Mouse (Mus musculus) hindbrain, embryonic 10.5 days (tissue): ENCODE measurements around the gene Tead4. TPM values are rescaled to one million over a fixed set of nuclear protein-coding genes. Genes with fewer than 3 reads are reported as not detected.
"Not testable (repeated sequence)": the region's sequence is repeated elsewhere in the genome, so short reads cannot be mapped to it uniquely, and the experiment has no call there.

Source experiments
- DNase-seq: peaks from one replicate; pipeline ENCODE4 v3.0.0-alpha.2; 2017; ENCODE audit warnings: low spot score
- H3K27ac ChIP-seq: fragments of 300-500 bp; sonication (generic); 2 replicates; pipeline ENCODE4 v1.5.1; 2016; ENCODE audit warnings: mild to moderate bottlenecking, moderate library complexity
- H3K27me3 ChIP-seq: fragments of 300-500 bp; sonication (generic); 2 replicates; pipeline ENCODE4 v1.6.1; 2016; ENCODE audit warnings: mild to moderate bottlenecking; ENCODE audit not compliant: poor library complexity, insufficient read depth, severe bottlenecking
- H3K36me3 ChIP-seq: fragments of 300-500 bp; sonication (generic); 2 replicates; pipeline ENCODE4 v1.6.1; 2016; ENCODE audit warnings: mild to moderate bottlenecking, moderate library complexity
- H3K4me1 ChIP-seq: fragments of 300-500 bp; sonication (generic); replicated peaks from 2 replicates; pipeline ENCODE4 v1.6.1; 2016; ENCODE audit warnings: mild to moderate bottlenecking
- H3K4me3 ChIP-seq: fragments of 300-500 bp; sonication (generic); 2 replicates; pipeline ENCODE4 v1.5.1; 2016; ENCODE audit warnings: mild to moderate bottlenecking, moderate library complexity
- H3K9me3 ChIP-seq: fragments of 300-500 bp; sonication (generic); 2 replicates; pipeline ENCODE4 v1.6.1; 2016; ENCODE audit warnings: mild to moderate bottlenecking, moderate library complexity
- WGBS: fragments of 180-500 bp; shearing (Covaris S2); methylation state at CpG from one replicate; pipeline ENCODE4 v1.1.7; 2016; 5-methylcytosine and 5-hydroxymethylcytosine counted together
- polyA plus RNA-seq: library from polyadenylated mRNA; unstranded; fragments of >200 nt; fragmentation: Nextera tagmentation; extraction: Ambion mirVana; gene quantifications from 2 replicates; pipeline ENCODE4 v1.2.1, GENCODE M21; 2016

Tead4 gene
- polyA plus RNA-seq, 1 experiment from 2014 or later = 2.5 TPM

DNA sequence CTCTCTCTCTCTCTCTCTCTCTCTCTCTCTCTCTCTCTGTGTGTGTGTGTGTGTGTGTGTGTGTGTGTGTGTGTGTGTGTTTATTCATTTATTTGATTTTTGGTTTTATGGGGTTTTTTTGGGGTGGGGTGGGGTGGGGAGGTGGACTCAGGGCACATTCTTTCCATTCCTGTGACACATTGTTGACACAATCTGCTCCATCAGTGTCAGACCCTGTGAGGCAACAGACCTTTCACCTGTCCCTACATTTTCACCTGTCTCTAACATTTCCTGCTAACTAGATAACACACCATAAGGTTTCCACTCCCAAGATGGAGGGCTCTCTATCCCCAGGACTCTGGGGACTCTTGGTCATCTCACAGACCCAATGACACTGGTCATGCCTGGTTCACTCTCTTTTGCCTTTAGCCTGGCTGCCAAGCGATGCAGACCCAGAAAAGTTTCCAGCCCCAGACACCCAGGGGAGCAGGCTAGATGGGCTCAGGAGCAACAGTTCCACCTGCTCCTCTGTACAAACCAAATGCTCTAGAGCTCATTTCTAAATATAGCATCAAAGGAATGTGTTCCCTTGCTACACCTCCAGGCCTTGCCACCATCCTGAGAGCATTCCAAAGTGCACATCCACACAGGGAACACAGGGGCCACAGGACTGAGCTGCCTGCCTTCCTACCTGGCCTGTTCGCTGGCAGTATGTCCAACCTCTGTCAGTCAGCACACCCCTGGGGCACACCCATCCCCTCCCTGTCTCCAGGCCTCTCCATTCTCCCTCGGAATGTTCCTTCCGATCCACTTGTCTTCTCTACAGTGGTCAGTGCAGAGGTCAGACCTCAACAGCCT lies 75.4 kb downstream of the Tead4 start:
- WGBS = 62% methylated on average over 4 of the region's 4 CpGs
- DNase-seq = no peak
- Histone ChIP-seq H3K36me3 (no peaks in the 10 kb centered on the region), H3K4me3 (no peak overlapping the region), H3K4me1 (0 out of 2 replicates have a peak, but pooled peaks cover 10% of the 10 kb centered on the region), H3K9me3 (no peaks in the 10 kb centered on the region), H3K27me3 (no peaks in the 10 kb centered on the region), H3K27ac (no peak overlapping the region)

GRCm38 (mm10) chr6:128223159-128223558 lies 77.5 kb downstream of the Tead4 start:
- no peaks in the 10 kb centered on the region for H3K27me3 ChIP-seq
- DNase-seq = no peak
- no peaks in the 10 kb centered on the region for H3K9me3 ChIP-seq
- H3K36me3 ChIP-seq = no peaks in the 10 kb centered on the region
- H3K27ac ChIP-seq = no peak overlapping the region
- 0 out of 2 replicates have a peak, but pooled peaks cover 8% of the 10 kb centered on the region for H3K4me1 ChIP-seq
- H3K4me3 ChIP-seq = no peak overlapping the region

DNA sequence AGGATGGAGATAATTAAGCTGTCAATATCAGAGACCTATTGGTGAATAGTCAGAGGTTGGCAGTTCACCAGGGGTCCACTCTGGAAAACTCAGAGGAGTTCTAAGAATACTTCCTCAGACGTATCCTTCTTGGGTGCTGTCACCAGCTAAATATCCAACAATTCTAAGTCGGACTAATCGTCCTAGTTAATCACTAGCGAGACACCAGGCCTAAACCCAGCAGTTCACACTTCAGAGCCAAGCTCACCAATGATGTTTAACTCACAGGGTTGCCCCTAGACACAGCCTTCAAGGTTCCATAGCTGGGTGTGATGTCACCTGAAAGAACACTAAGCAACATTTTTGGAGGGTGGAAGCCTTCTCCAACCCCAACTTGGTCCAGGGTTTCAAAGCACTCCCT lies 85.6 kb downstream of the Tead4 start:
- not testable (repeated sequence) for H3K27ac ChIP-seq, H3K27me3 ChIP-seq, DNase-seq, H3K36me3 ChIP-seq, H3K4me3 ChIP-seq, H3K9me3 ChIP-seq, H3K4me1 ChIP-seq
- WGBS = 92% methylated on average over 4 of the region's 4 CpGs

GRCm38 (mm10) chr6:128209199-128209598 lies 91.4 kb downstream of the Tead4 start:
- H3K4me1 ChIP-seq, H3K4me3 ChIP-seq, H3K36me3 ChIP-seq, DNase-seq, H3K27me3 ChIP-seq, H3K9me3 ChIP-seq, H3K27ac ChIP-seq: not testable (repeated sequence)
- 91% methylated on average over 1 of the region's 1 CpGs for WGBS

DNA sequence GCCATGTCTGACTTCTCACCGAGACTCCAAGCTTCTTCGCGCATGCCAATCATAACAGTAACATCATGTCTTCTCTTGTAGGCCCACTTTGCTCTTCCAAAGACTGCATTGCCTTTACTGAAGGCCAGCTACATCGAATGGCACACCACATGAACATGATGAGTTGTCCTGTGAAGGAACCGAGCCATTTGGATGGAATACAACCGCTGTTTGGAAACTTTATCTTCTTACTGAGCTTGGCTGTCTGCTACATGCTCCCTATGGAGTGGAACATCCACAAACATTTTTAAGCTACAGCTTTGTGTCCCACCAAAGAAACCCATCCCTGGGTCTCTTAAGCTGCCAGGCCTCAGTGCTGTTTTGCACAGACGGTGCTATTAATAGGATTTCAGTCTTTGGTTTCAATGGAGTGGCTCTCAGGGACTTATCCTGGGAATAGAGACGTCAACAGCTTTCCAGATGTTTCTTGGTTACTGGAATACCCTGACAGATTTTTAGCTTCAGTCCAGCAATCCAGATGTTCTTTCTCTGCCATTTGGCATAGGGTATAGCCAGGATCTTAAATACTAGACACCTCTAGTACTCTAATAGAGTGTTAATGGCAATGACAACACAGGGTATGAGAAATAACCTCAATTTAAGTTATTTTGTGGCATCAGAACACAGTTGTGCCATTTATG lies 92.0 kb downstream of the Tead4 start:
- H3K27me3 ChIP-seq = no peaks in the 10 kb centered on the region
- no peaks in the 10 kb centered on the region for H3K9me3 ChIP-seq
- no peaks in the 10 kb centered on the region for H3K4me1 ChIP-seq
- no peak overlapping the region for H3K27ac ChIP-seq
- no peaks in the 10 kb centered on the region for H3K36me3 ChIP-seq
- WGBS = 82% methylated on average over 8 of the region's 8 CpGs
- no peak overlapping the region for H3K4me3 ChIP-seq
- DNase-seq = no peak

DNA sequence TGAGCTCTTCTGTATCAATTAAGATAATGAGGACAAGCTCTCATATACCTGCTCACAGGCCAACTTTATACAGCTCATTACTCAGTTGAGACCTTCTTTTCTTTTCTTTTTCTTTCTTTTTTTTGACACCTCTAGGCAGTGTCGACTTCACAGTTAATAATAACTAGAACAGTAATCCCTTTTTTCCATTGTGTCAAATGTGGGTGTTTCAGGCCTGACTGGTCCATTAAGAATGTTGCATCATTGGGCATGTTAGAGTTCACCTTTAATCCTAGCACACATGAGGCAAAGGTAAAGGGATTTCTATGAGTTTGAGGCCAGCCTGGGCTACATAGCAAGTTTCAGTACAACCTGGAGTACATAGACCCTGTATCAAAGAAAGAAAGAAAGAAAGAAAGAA lies 97.1 kb downstream of the Tead4 start:
- H3K36me3 ChIP-seq = no peaks in the 10 kb centered on the region
- WGBS = 83% methylated on average over 1 of the region's 1 CpGs
- no peak overlapping the region for H3K27ac ChIP-seq
- H3K27me3 ChIP-seq = peaks cover 7% of the 10 kb centered on the region; the same call in 1 of the 2 replicates
- no peak overlapping the region for H3K4me3 ChIP-seq
- no peaks in the 10 kb centered on the region for H3K9me3 ChIP-seq
- no peak for DNase-seq
- peaks cover 13% of the 10 kb centered on the region for H3K4me1 ChIP-seq

DNA sequence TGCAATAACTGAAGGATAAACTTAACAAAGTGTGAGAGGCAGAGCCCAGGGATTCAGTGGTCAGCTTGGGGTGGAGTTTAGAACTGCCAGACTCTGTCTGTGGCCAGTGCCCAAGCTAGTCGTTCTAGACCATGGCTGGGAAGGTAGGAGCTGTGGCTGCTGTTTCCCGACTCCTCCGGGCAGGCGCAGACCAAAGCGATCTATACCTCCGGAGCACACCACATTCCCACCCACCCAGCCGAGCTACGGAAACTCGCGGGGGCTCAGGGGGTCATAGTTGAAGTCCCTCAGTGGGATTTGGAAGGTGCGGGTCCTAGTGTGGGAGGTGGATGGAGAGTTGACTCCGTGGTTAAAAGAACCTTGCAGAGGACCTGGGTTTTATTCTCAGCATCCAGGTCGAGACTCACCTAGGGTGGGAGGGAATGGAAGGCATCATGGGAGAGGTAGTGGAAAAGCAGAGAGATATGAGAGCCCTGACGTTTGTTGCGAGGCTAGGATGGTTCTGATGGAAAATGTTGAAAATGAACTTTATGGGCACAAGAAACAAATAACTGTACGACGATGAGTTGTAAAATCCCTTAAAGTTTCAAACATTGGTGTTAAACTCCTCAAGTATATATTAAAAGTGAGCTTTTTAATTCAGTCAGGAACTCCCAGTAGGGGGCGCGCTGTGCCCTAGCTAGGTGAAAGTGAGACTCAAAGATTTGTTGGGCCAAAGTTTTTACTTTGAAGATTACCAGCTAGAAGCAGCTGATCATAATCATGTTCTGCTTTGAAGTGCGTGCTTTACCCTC lies 99.6 kb downstream of the Tead4 start:
- H3K36me3 ChIP-seq = no peaks in the 10 kb centered on the region
- peak overlapping the region; percentile 81 for H3K27ac ChIP-seq
- H3K4me3 ChIP-seq = peak overlapping the region; percentile 69
- peaks cover 7% of the 10 kb centered on the region; the same call in 1 of the 2 replicates for H3K27me3 ChIP-seq
- peaks cover 13% of the 10 kb centered on the region for H3K4me1 ChIP-seq
- WGBS = under 1% methylated on average over 20 of the region's 20 CpGs
- peak; percentile 44 for DNase-seq
- H3K9me3 ChIP-seq = no peaks in the 10 kb centered on the region

- Histone ChIP-seq H3K27me3 (peaks cover 7% of the 10 kb centered on the region; the same call in 1 of the 2 replicates), H3K9me3 (no peaks in the 10 kb centered on the region), H3K36me3 (no peaks in the 10 kb centered on the region), H3K27ac (peak overlapping the region; percentile 81), H3K4me1 (peaks cover 13% of the 10 kb centered on the region), H3K4me3 (peak overlapping the region; percentile 69)
- DNase-seq = peak; percentile 99
- under 1% methylated on average over 54 of the region's 54 CpGs for WGBS
Observed at GRCm38 (mm10) chr6:128200116-128200846, 100.3 kb downstream of the Tead4 start.

DNA sequence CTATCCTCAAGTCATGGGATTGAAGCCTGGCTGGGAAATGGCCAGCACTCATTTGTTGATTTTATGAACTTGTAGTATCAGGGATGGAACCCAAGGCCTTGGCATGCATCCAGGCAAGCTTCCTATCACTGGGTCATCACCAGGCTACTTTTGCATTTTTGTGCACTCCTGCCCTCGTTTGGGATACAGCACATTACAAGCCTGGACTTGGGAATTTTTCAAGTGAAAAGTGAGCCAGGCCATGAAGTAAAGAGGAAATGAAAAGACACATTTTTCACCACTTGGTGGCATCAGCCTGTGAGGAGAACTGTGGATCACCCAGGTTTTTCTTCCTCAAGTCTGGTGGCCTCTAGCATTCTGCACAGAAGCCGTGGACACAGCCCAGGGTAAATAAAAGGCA lies 117.1 kb downstream of the Tead4 start:
- Histone ChIP-seq H3K36me3 (no peaks in the 10 kb centered on the region), H3K27me3 (no peaks in the 10 kb centered on the region), H3K9me3 (no peaks in the 10 kb centered on the region), H3K27ac (no peak overlapping the region), H3K4me1 (0 out of 2 replicates have a peak, but pooled peaks cover 6% of the 10 kb centered on the region), H3K4me3 (no peak overlapping the region)
- 62% methylated on average over 2 of the region's 2 CpGs for WGBS
- DNase-seq = no peak

DNA sequence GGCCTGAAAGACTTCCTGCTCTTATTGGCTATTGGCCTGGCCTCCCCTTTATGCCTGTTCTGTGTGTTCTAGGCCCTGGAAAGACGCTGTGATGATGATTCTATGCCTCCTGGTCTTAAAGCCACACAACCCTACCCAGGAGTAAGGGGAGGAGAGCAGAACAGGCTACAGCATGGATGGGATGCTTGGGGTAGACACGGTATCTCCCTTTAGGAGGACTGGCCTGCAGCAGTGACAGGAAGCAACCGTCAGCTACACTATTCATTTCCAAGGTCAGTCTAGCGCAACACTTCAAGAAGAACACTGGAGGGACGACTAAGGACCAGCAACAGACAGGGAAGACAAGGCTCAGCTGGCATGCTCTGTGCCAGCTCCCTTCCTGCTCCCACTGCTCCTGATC lies 119.4 kb downstream of the Tead4 start:
- no peak overlapping the region for H3K27ac ChIP-seq
- no peak overlapping the region for H3K4me3 ChIP-seq
- DNase-seq = no peak
- no peaks in the 10 kb centered on the region for H3K36me3 ChIP-seq
- H3K27me3 ChIP-seq = no peaks in the 10 kb centered on the region
- 0 out of 2 replicates have a peak, but pooled peaks cover 6% of the 10 kb centered on the region for H3K4me1 ChIP-seq
- H3K9me3 ChIP-seq = no peaks in the 10 kb centered on the region
- 77% methylated on average over 5 of the region's 5 CpGs for WGBS

DNA sequence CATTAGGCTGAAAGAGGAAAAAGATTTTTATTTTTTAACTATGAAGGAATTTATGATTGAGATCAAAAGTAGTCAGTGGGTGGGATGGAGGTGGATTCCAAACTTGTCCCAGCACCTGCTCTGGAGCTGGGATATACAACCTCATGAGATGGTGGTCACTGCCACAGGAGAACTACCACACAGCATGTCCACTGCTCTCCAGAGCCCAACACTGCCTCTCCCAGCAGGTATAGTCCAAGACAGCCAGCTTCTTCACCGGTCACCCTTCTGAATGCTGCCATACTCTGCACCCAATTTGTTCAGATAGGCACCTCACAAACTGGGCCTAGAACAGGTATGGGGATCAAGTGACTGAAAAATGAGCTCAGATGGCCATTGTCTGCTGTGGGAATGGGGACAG lies 121.0 kb downstream of the Tead4 start:
- 98% methylated on average over 1 of the region's 1 CpGs for WGBS
- no peaks in the 10 kb centered on the region for H3K36me3 ChIP-seq
- H3K9me3 ChIP-seq = no peaks in the 10 kb centered on the region
- H3K27me3 ChIP-seq = no peaks in the 10 kb centered on the region
- 0 out of 2 replicates have a peak, but pooled peaks cover 6% of the 10 kb centered on the region for H3K4me1 ChIP-seq
- no peak for DNase-seq
- H3K27ac ChIP-seq = no peak overlapping the region
- no peak overlapping the region for H3K4me3 ChIP-seq

DNA sequence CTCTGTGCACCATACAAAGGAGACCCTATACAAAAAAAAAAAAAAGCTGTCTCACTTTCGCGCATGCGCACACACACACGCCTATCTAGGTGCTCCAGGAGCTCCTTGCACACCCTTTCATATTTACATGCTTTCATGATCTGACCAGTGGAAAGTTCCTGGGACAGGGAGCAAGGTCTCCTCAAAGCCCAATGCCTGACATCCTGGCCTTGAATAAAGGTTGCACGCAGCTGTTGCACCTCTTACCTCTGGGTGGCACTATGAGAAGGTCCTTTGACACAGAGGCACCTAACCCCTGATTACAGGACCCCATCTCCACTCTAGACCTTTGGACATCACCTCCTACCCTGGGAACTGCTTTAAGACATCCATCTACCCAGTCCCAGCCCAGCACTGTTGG lies 121.4 kb downstream of the Tead4 start:
- WGBS = 71% methylated on average over 5 of the region's 5 CpGs
- Histone ChIP-seq H3K4me1 (0 out of 2 replicates have a peak, but pooled peaks cover 6% of the 10 kb centered on the region), H3K36me3 (no peaks in the 10 kb centered on the region), H3K4me3 (no peak overlapping the region), H3K9me3 (no peaks in the 10 kb centered on the region), H3K27ac (no peak overlapping the region), H3K27me3 (no peaks in the 10 kb centered on the region)
- no peak for DNase-seq
